Mouse (Mus musculus) stomach, postnatal 0 days (tissue): ENCODE data around the gene Lkaaear1. TPM values are rescaled to one million over a fixed set of nuclear protein-coding genes. Genes with fewer than 3 reads are reported as not detected.

Experiments
- ATAC-seq: fragments of 200-750 bp; cut with Nextera tagmentation; 2 replicates; pipeline ENCODE4 v1.8.0; 2017; ENCODE audit not compliant: low FRiP score, low TSS enrichment
- DNase-seq: peaks from one replicate; pipeline ENCODE4 v3.0.0-alpha.2; 2016; ENCODE audit warnings: low spot score
- H3K27ac ChIP-seq: fragments of 300-500 bp; sonication (generic); replicated peaks from 2 replicates; pipeline ENCODE4 v1.5.1; 2014; ENCODE audit warnings: mild to moderate bottlenecking, control low read depth
- H3K27me3 ChIP-seq: fragments of 300-500 bp; sonication (generic); 2 replicates; pipeline ENCODE4 v1.6.1; 2014; ENCODE audit warnings: low read length; ENCODE audit not compliant: control insufficient read depth, insufficient read depth
- H3K36me3 ChIP-seq: fragments of 300-500 bp; sonication (generic); 2 replicates; pipeline ENCODE4 v1.6.1; 2014; ENCODE audit warnings: low read length, mixed read lengths; ENCODE audit not compliant: control insufficient read depth, insufficient read depth
- H3K4me1 ChIP-seq: fragments of 300-500 bp; sonication (generic); replicated peaks from 2 replicates; pipeline ENCODE4 v1.6.1; 2014; ENCODE audit warnings: antibody characterized with exemption; ENCODE audit not compliant: control insufficient read depth, insufficient read depth
- H3K4me2 ChIP-seq: fragments of 300-500 bp; sonication (generic); replicated peaks from 2 replicates; pipeline ENCODE4 v1.6.1; 2014; ENCODE audit warnings: low read depth, mild to moderate bottlenecking, control low read depth, moderate library complexity
- H3K4me3 ChIP-seq: fragments of 300-500 bp; sonication (generic); 2 replicates; pipeline ENCODE4 v1.5.1; 2014; ENCODE audit warnings: low read depth, low read length, control low read depth
- H3K9ac ChIP-seq: fragments of 300-500 bp; sonication (generic); 2 replicates; pipeline ENCODE4 v1.6.1; 2014; ENCODE audit warnings: mild to moderate bottlenecking, low read length, control low read depth, mixed read lengths
- H3K9me3 ChIP-seq: fragments of 300-500 bp; sonication (generic); 2 replicates; pipeline ENCODE4 v1.6.1; 2016; ENCODE audit warnings: low read length; ENCODE audit not compliant: control insufficient read depth
- CTCF ChIP-seq: IDR thresholded peaks from 2 replicates; pipeline ENCODE4 v1.5.1; 2016; ENCODE audit warnings: antibody characterized with exemption, low read depth, mild to moderate bottlenecking, moderate library complexity
- EP300 ChIP-seq: optimal IDR thresholded peaks from 2 replicates; pipeline ENCODE3; 2016; ENCODE audit warnings: antibody characterized with exemption
- WGBS: fragments of 180-500 bp; shearing (Covaris S2); extraction: QIAGEN DNeasy Blood & Tissue Kit; methylation state at CpG from one replicate; pipeline ENCODE4 v1.1.7; 2014; 5-methylcytosine and 5-hydroxymethylcytosine counted together
- polyA plus RNA-seq: library from polyadenylated mRNA; unstranded; fragments of >200 nt; fragmentation: Nextera tagmentation; extraction: Ambion mirVana; gene quantifications from 2 replicates; pipeline ENCODE4 v1.2.1, GENCODE M21; 2015

The Lkaaear1 gene
- not detected in 2 replicates for polyA plus RNA-seq

DNA sequence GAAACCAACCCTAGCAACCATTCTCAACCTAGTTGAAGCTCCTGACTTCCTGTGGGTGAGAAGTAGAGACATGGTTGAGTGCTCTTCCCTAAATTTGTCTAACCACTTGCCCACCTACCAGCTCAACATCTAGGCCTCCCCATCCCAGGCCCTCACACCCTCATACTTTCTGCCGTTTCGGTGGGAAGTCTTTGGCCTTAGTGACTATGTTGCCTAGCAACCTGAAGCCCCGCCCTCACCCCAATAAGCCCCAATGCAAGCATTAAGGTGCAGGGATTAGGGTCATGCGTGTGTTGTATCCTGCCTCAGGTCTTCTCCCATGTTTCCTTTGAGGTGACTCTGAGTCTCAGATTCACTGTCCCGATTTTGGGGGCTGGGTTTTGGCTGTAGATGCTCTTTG is at the start of gene Lkaaear1:
Lkaaear1 (minus strand) TSS at position 202 of the 400 bp plus-strand sequence.
- WGBS, result 52% methylated on average over 5 of the region's 5 CpGs
- no peak within 1 kb of the TSS for H3K9ac ChIP-seq
- no peak for TF ChIP-seq CTCF
- TF ChIP-seq EP300, result no peak
- no peaks in the 10 kb centered on the region for H3K9me3 ChIP-seq
- ATAC-seq (no peak), DNase-seq (peak; percentile 12)
- H3K36me3 ChIP-seq, result no peaks in the 10 kb centered on the region
- no peak within 1 kb of the TSS for H3K4me3 ChIP-seq
- no peaks in the 10 kb centered on the region for H3K27me3 ChIP-seq
- no peak within 1 kb of the TSS for H3K27ac ChIP-seq
- no peak within 1 kb of the TSS for H3K4me2 ChIP-seq
- H3K4me1 ChIP-seq, result no peaks in the 10 kb centered on the region

DNA sequence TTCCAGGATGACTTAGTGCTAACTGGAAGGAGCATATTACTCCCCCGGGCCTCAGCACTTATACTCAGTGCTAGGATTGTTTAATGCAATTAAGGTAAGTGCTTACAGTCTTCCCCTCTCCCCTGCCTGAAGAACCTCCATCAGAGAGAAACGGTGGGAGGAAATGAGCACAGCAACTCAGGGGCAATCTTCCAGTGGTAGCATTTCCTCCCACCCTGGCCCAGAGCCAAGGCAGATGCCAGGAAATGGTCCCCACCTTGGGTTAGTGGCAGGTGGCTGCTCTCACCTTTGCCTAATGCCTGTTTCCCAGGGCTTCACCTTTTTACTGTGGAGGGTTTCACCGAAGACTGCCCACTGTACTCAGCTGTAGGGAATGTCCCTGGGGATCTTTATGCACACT is 31.8 kb upstream of the Lkaaear1 start:
- Histone ChIP-seq H3K36me3 (no peaks in the 10 kb centered on the region), H3K9me3 (no peaks in the 10 kb centered on the region), H3K4me1 (no peaks in the 10 kb centered on the region), H3K27me3 (no peaks in the 10 kb centered on the region), H3K4me3 (no peak overlapping the region), H3K27ac (no peak overlapping the region), H3K9ac (no peak overlapping the region), H3K4me2 (no peak overlapping the region)
- WGBS, result 64% methylated on average over 3 of the region's 3 CpGs
- no peak for DNase-seq
- no peak for ATAC-seq
- TF ChIP-seq CTCF (no peak), EP300 (no peak)

DNA sequence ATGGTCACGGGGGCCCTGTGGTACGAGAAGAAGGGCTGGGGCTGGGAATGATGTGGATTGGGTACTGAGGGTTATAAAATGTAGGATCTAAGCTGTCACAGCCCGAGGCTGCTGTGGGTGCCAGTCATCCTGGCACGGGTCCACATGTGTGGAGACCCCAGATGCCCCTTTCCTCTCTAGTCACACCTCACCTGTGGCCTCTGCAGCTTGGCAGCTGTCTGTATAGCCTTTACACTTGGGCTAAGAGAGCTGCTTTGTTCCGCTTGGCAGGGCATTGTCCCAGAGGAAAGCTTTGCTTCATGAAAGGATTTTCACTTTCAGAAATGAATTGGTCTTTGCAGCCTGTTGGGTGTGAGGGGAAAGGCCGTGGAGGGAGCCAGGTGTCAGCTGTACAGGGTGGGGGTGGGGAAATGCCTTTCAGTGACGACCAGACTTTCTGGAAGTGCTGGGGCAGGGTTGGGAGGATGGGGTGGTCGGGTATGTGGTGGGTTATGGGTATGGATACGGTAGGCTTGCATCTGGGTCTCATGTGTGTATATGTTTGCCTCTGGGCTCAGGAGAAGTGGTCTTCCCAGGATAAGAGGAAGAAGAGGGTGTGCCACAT is 29.5 kb upstream of the Lkaaear1 start:
- Histone ChIP-seq H3K4me1 (no peaks in the 10 kb centered on the region), H3K4me3 (no peak overlapping the region), H3K27ac (no peak overlapping the region), H3K9ac (no peak overlapping the region), H3K36me3 (no peaks in the 10 kb centered on the region), H3K27me3 (no peaks in the 10 kb centered on the region), H3K9me3 (no peaks in the 10 kb centered on the region), H3K4me2 (no peak overlapping the region)
- TF ChIP-seq CTCF, result no peak
- WGBS, result 42% methylated on average over 9 of the region's 9 CpGs
- no peak for ATAC-seq
- DNase-seq, result no peak

DNA sequence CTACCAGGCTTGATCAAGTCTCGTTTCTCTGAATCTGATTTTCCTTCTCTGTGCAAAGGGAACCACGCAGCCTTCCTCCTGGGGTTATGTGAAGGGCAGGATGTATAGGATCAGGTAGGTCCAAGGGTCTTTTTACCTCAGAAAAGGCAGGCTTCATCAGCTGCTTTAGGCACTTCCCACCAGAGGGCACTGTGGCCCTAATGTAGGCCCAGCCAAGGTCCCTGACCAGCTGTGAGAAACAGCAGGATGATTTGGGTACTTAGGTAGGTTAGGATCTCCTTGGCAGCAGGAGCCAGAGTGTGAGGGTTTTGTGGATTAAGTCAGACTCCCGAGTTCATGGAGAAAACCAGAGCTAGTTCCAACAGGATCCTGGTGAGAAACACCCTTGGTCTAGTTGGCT is 24.0 kb upstream of the Lkaaear1 start:
- no peak overlapping the region for H3K27ac ChIP-seq
- DNase-seq, result peak; percentile 49
- H3K27me3 ChIP-seq, result no peaks in the 10 kb centered on the region
- no peak overlapping the region for H3K9ac ChIP-seq
- ATAC-seq, result no peak; the same call in 1 of the 2 replicates
- no peaks in the 10 kb centered on the region for H3K36me3 ChIP-seq
- no peaks in the 10 kb centered on the region for H3K9me3 ChIP-seq
- WGBS, result 10% methylated on average over 3 of the region's 3 CpGs
- no peak overlapping the region for H3K4me2 ChIP-seq
- no peaks in the 10 kb centered on the region for H3K4me1 ChIP-seq
- no peak overlapping the region for H3K4me3 ChIP-seq
- TF ChIP-seq CTCF (peak; percentile 76), EP300 (no peak)

DNA sequence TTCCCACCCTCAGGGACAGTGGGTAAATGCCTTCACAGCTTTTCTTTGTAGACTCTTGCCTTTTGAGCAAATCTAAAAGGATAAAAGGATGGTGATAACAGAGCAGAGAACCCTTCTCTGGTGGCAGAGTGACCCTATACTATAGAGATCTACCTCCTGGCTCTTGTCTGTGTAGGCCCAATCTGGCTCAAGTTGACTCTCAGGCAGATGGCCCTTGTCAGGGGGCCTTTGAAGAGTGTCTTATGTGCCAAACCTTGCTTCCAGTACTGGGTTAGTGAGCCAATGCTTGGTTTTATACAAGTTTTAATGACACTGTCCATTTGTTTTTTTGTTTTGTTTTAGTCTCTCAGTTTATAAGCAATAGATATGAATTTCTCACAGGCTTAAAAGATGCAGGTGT is 23.0 kb upstream of the Lkaaear1 start:
- no peaks in the 10 kb centered on the region for H3K27me3 ChIP-seq
- no peak overlapping the region for H3K27ac ChIP-seq
- no peak for ATAC-seq
- DNase-seq, result no peak
- no peak overlapping the region for H3K9ac ChIP-seq
- H3K4me2 ChIP-seq, result no peak overlapping the region
- no peaks in the 10 kb centered on the region for H3K36me3 ChIP-seq
- H3K4me1 ChIP-seq, result no peaks in the 10 kb centered on the region
- TF ChIP-seq CTCF (no peak), EP300 (no peak)
- no peak overlapping the region for H3K4me3 ChIP-seq
- H3K9me3 ChIP-seq, result no peaks in the 10 kb centered on the region

DNA sequence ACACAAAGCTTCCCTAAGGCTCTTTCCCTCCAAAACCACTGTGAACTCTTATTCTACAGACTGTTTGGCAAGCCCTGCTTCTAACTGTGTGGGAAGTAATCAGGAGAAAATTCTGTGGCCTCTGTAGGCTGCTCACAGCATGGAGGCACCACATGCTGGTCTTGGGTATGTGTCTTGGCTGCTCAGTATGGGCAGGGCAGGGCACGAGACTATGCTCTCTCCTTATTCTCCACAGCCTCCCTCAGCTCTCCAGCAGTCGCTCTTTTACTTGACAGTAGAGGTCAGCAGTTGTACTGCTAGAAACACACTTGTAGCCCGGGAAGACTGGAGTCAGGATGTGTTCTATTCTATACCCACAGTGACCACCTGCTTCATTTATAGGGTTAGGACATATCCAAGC is 21.8 kb upstream of the Lkaaear1 start:
- Histone ChIP-seq H3K9me3 (no peaks in the 10 kb centered on the region), H3K27ac (no peak overlapping the region), H3K4me2 (no peak overlapping the region), H3K27me3 (no peaks in the 10 kb centered on the region), H3K4me1 (no peaks in the 10 kb centered on the region), H3K9ac (no peak overlapping the region), H3K36me3 (no peaks in the 10 kb centered on the region), H3K4me3 (no peak overlapping the region)
- no peak for DNase-seq
- WGBS, result 27% methylated on average over 3 of the region's 3 CpGs
- TF ChIP-seq EP300, result no peak
- TF ChIP-seq CTCF, result no peak
- no peak for ATAC-seq
